Mouse (Mus musculus): ENCODE results near the gene Usp32. TPM values are rescaled to one million over a fixed set of nuclear protein-coding genes. Genes with fewer than 3 reads are reported as not detected.
A peak's percentile ranks its signal among the peaks of the same experiment; 100 is the strongest.

Gene Usp32
- polyA plus RNA-seq, 1 experiment from 2014 or later, result 5.3 TPM

DNA sequence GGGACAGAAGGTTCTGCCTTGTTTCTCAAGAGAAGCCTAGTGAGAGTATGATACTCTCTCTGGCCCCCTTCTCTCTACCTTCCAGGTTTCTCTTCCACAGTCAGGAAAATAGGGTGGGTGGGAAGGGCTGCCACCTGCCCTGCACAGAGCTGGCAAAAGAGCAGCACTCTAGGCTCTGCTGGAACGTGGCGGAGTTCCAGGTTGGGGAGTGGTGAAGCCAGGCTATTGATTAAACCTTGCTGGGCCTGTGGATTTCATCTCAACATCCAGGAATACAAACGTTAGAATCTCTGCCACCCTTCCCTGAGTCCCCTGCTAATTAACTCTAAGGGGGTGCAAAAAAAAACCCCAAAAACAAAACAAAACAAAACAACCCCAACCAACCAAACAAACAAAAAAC lies 191.4 kb downstream of the Usp32 start:
- H3K4me2 ChIP-seq, result no peak overlapping the region
- peaks cover 15% of the 10 kb centered on the region for H3K27me3 ChIP-seq (replicated peaks)
- H3K9ac ChIP-seq, result no peak overlapping the region
- ATAC-seq (ENCODE audit: insufficient number of reproducible peaks, low FRiP score), result no peak
- H3K4me1 ChIP-seq (replicated peaks), result peaks cover 9% of the 10 kb centered on the region; the same call in 1 of the 2 replicates
- no peak overlapping the region for H3K27ac ChIP-seq (ENCODE audit: poor library complexity, severe bottlenecking)
- WGBS, result 52% methylated on average over 3 of the region's 3 CpGs
- H3K9me3 ChIP-seq (replicated peaks), result no peaks in the 10 kb centered on the region
- no peaks in the 10 kb centered on the region for H3K36me3 ChIP-seq
- no peak overlapping the region for H3K4me3 ChIP-seq

DNA sequence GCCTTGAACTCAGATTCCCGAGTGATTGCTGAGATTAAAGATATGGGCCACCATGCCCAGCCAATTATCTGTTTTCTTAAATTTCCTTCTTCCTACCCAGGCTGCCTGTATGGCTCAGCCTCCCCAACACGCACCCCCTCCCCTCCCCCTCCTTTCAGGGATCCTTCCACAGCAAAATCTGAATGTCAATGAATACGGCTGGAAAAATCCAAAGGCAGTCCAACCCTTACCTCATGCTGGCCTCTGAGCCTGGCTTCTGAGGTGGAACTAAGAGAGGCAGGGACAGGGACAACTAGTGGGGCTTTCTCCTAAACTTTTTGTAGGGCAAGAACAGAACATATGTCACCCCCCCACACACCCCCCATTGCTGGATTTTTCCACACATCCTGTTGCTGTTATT lies 191.8 kb downstream of the Usp32 start:
- Histone ChIP-seq H3K36me3 (no peaks in the 10 kb centered on the region), H3K9me3 (replicated peaks) (no peaks in the 10 kb centered on the region), H3K4me2 (no peak overlapping the region), H3K4me3 (no peak overlapping the region), H3K9ac (no peak overlapping the region), H3K27ac (ENCODE audit: poor library complexity, severe bottlenecking) (no peak overlapping the region), H3K27me3 (replicated peaks) (peaks cover 17% of the 10 kb centered on the region), H3K4me1 (replicated peaks) (peaks cover 9% of the 10 kb centered on the region; the same call in 1 of the 2 replicates)
- 52% methylated on average over 3 of the region's 3 CpGs for WGBS
- ATAC-seq (ENCODE audit: insufficient number of reproducible peaks, low FRiP score), result no peak

DNA sequence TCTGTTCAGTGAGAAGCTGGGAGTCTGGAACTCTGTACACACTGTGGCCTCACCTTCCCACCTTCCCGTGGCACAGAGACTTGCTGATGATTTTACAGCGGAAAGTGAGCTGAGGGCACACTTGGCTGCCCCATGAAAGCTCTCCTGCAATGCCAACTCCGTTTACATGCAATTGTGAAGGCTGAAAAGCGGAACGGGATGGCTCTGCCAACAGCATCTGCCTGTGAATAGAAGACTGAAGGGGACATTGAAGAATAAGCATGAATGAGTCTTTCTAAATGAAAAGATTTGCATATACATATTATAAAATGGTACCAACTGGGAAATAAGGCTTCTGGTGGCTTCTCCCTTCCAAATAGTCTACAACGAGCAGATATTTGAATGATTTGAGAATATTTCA lies 192.8 kb downstream of the Usp32 start:
- WGBS, result 78% methylated on average over 6 of the region's 6 CpGs
- H3K4me3 ChIP-seq, result no peak overlapping the region
- H3K27ac ChIP-seq (ENCODE audit: poor library complexity, severe bottlenecking), result no peak overlapping the region
- H3K9me3 ChIP-seq (replicated peaks), result no peaks in the 10 kb centered on the region
- ATAC-seq (ENCODE audit: insufficient number of reproducible peaks, low FRiP score), result no peak
- H3K27me3 ChIP-seq (replicated peaks), result peaks cover 23% of the 10 kb centered on the region
- peaks cover 9% of the 10 kb centered on the region; the same call in 1 of the 2 replicates for H3K4me1 ChIP-seq (replicated peaks)
- no peak overlapping the region for H3K4me2 ChIP-seq
- no peaks in the 10 kb centered on the region for H3K36me3 ChIP-seq
- no peak overlapping the region for H3K9ac ChIP-seq

DNA sequence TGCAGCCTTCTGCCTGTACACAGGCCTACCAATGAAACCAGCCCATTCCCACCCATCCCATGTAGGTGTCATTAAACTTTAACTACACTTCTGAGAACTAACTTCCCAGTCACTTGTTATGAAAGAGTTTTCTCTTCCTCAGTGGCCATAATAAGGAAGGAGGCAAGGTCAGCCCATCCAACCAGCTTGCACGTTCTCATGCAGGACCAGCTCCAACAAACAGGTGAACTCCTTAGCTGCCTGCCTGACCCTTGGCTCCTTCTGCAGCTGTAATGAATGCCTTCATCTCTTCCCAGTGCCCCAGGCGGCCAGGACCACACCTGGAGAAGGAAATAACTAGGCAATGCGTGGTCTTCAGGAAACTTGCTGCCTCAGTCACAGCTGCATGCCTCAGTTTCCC lies 194.1 kb downstream of the Usp32 start:
- H3K27ac ChIP-seq (ENCODE audit: poor library complexity, severe bottlenecking), result no peak overlapping the region
- peaks cover 23% of the 10 kb centered on the region for H3K27me3 ChIP-seq (replicated peaks)
- H3K4me1 ChIP-seq (replicated peaks), result peaks cover 9% of the 10 kb centered on the region; the same call in 1 of the 2 replicates
- H3K4me2 ChIP-seq, result no peak overlapping the region
- no peaks in the 10 kb centered on the region for H3K9me3 ChIP-seq (replicated peaks)
- H3K4me3 ChIP-seq, result no peak overlapping the region
- H3K9ac ChIP-seq, result no peak overlapping the region
- H3K36me3 ChIP-seq, result no peaks in the 10 kb centered on the region
- no peak for ATAC-seq (ENCODE audit: insufficient number of reproducible peaks, low FRiP score)
- 57% methylated on average over 3 of the region's 3 CpGs for WGBS

DNA sequence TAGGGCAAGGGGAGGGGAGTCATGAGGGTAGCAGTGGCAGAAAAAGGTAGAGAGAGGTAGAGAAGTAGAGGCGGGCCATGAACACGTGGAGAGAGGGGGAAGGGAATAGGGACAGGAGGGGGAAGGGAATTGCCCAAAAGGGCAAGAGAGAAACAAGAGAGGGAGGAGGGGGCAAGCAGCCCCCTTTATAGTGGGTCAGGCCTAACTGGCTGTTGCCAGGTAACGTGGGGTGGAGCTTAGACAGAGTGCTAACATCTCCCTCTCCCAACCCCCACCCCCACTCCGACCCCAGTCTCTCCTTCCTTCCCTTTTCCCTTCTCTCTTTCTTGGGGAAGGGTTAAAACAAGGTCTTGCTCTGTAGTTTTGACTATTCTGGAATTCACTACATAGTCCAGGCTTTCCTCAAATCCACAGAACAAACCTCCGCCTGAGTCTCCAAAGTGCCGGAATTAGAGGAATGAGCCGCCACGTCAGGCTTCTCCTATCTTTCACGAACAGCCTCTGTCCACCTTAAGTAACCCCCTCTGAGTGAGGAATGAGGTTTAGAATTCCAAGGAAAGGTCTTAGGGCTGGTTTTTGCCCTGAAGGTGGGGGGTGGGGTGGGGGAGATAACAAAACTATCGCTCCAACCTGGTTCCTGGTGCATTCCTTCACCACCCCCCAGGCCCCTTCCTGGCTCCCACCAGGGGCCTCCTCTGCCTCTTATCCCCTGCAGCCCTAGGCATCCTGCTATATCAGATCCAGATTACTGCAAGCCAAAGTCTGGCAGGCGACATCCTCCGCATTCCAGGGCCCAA lies 195.1 kb downstream of the Usp32 start:
- Histone ChIP-seq H3K27me3 (replicated peaks) (peaks cover 23% of the 10 kb centered on the region), H3K36me3 (no peaks in the 10 kb centered on the region), H3K9me3 (replicated peaks) (no peaks in the 10 kb centered on the region), H3K4me3 (no peak overlapping the region), H3K27ac (ENCODE audit: poor library complexity, severe bottlenecking) (no peak overlapping the region), H3K4me1 (replicated peaks) (peaks cover 9% of the 10 kb centered on the region; the same call in 1 of the 2 replicates), H3K9ac (no peak overlapping the region), H3K4me2 (no peak overlapping the region)
- no peak for ATAC-seq (ENCODE audit: insufficient number of reproducible peaks, low FRiP score)
- WGBS, result 2% methylated on average over 12 of the region's 12 CpGs

DNA sequence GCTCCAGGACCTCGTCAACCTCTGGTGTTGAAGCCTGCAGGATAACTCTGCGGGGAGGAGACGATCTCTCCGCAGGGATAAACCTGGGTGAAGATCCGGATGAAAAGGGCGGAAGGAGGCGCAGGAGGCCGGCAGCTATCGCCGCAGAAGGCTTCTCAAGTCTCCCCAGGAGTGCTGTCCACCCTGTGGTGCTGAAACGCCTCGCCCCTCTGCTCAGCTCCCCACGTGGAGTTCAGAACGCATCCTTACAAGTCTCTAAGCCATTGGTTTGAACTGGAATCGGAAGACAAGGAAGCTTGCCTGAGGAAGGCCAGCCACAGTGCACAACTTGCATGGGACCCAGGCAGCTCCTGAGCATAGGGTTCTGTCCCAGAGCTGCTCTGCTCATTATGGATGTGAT lies 196.0 kb downstream of the Usp32 start:
- H3K27ac ChIP-seq (ENCODE audit: poor library complexity, severe bottlenecking), result no peak overlapping the region
- peaks cover 9% of the 10 kb centered on the region; the same call in 1 of the 2 replicates for H3K4me1 ChIP-seq (replicated peaks)
- H3K4me2 ChIP-seq, result peak overlapping the region; percentile 57
- peaks cover 23% of the 10 kb centered on the region for H3K27me3 ChIP-seq (replicated peaks)
- ATAC-seq (ENCODE audit: insufficient number of reproducible peaks, low FRiP score), result no peak
- no peak overlapping the region for H3K9ac ChIP-seq
- no peak overlapping the region for H3K4me3 ChIP-seq
- no peaks in the 10 kb centered on the region for H3K36me3 ChIP-seq
- 0% methylated on average over 15 of the region's 15 CpGs for WGBS
- H3K9me3 ChIP-seq (replicated peaks), result no peaks in the 10 kb centered on the region

DNA sequence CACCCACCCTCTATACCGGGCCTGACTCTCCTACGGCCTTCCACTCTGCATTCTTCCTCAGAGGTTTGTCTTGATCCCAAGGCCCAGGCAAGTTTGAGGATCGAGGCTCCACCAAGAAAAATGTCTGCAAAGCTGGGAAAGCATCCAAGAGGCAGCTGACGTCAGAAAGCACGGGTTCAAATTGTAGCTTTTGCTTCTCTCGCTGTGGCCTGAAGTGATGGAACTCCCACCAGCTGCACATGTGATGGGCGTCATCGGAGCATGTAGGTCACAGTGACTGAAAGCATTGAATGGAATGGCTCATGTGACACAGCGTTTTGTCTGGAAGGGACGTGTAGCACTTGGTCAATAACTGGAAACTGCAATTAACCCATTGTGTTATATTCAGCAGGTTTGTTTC lies 199.8 kb downstream of the Usp32 start:
- no peak for ATAC-seq (ENCODE audit: insufficient number of reproducible peaks, low FRiP score)
- H3K4me1 ChIP-seq (replicated peaks), result peaks cover 8% of the 10 kb centered on the region; the same call in 1 of the 2 replicates
- H3K27ac ChIP-seq (ENCODE audit: poor library complexity, severe bottlenecking), result no peak overlapping the region
- peaks cover 22% of the 10 kb centered on the region for H3K27me3 ChIP-seq (replicated peaks)
- no peak overlapping the region for H3K9ac ChIP-seq
- no peaks in the 10 kb centered on the region for H3K9me3 ChIP-seq (replicated peaks)
- WGBS, result 72% methylated on average over 10 of the region's 10 CpGs
- no peaks in the 10 kb centered on the region for H3K36me3 ChIP-seq
- H3K4me3 ChIP-seq, result no peak overlapping the region
- H3K4me2 ChIP-seq, result no peak overlapping the region

DNA sequence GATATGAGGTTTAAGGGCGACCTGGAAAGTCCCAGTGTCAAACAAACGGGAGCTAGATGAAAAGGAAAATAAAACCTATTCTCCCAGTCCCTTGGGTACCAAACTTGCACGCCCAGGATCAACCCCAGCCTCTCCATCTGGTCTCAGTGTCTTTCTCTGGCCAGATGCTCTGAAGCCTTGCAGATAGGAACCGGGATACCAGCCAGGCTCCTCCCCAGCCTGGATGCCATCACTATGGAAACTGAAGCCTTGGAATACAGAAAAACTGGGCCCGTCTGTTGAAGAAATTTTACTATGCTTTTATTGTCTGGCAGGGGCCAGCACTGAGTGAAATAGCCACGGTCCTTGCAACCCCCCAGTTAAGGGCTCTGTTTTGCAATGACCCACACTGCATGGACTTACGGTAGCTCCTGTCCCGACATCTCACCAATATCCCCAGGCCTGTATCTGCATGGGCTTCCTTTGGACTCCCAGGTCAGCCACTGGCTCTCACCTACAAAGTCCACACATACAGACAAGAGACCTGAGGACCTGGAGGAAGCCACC lies 200.4 kb downstream of the Usp32 start:
- Histone ChIP-seq H3K4me3 (no peak overlapping the region), H3K36me3 (no peaks in the 10 kb centered on the region), H3K4me1 (replicated peaks) (peaks cover 7% of the 10 kb centered on the region; the same call in 1 of the 2 replicates), H3K4me2 (no peak overlapping the region), H3K9me3 (replicated peaks) (no peaks in the 10 kb centered on the region), H3K9ac (no peak overlapping the region), H3K27ac (ENCODE audit: poor library complexity, severe bottlenecking) (no peak overlapping the region), H3K27me3 (replicated peaks) (peaks cover 16% of the 10 kb centered on the region)
- ATAC-seq (ENCODE audit: insufficient number of reproducible peaks, low FRiP score), result no peak
- 55% methylated on average over 8 of the region's 8 CpGs for whole genome bisulfite sequencing

Other genes starting within 250 kb of the Usp32 start
- gene Znhit3, start 223.8 kb downstream of the Usp32 start, polyA plus RNA-seq (2016; fragmentation: Nextera tagmentation; extraction: Ambion mirVana), result 33.8 and 37.1 TPM in 2 replicates
- 4.3 and 4.8 TPM in 2 replicates for gene Car4, start 182.4 kb downstream of the Usp32 start, polyA plus RNA-seq (2016; fragmentation: Nextera tagmentation; extraction: Ambion mirVana)
- gene 1700125H20Rik, start 30.2 kb upstream of the Usp32 start, polyA plus RNA-seq (2016; fragmentation: Nextera tagmentation; extraction: Ambion mirVana), result not detected in 2 replicates
- 50.3 and 50.7 TPM in 2 replicates for gene Appbp2, start 95.0 kb upstream of the Usp32 start, polyA plus RNA-seq (2016; fragmentation: Nextera tagmentation; extraction: Ambion mirVana)
- gene Ppm1d, start 171.1 kb upstream of the Usp32 start, polyA plus RNA-seq (2016; fragmentation: Nextera tagmentation; extraction: Ambion mirVana), result 17.7 and 18.5 TPM in 2 replicates
- gene Bcas3, start 213.0 kb upstream of the Usp32 start, polyA plus RNA-seq (2016; fragmentation: Nextera tagmentation; extraction: Ambion mirVana), result 16.1 and 20.6 TPM in 2 replicates

All from heart, embryonic 12.5 days (tissue).